ENCODE assay signal across 8 mouse cellular contexts in genomic region chr13:36367712-36368491, GRCm38 (mm10).
DNase-seq lines count a peak whose midpoint lies in the region; TF ChIP-seq lines count a peak whose summit lies in the region.

No protein-coding gene starts in this region.

- no peak for TF ChIP-seq EP300 in MEL (IDR thresholded peaks at IDR 0.05; ENCODE audit: low read depth in 1 of 2, low read length in 2 of 2)

- peaks cover 0 to 10% of the 10 kb centered on the region in 2 experiments; a peak in 2 of 4 replicates for H3K36me3 ChIP-seq in MEL (ENCODE audit: control insufficient read depth in 1 of 2, insufficient read depth in 2 of 2, low read length in 2 of 2)

- no peaks in the 10 kb centered on the region for H3K9me3 ChIP-seq in MEL (replicated peaks; ENCODE audit: insufficient read depth, low read length)

- H3K27ac ChIP-seq in MEL (ENCODE audit: control insufficient read depth, low read depth, low read length), result no peak overlapping the region

- no peak overlapping the region for H3K4me3 ChIP-seq in MEL (ENCODE audit: control insufficient read depth in 1 of 2, insufficient read depth in 1 of 2, low read depth in 2 of 2, low read length in 2 of 2)

- no peak for TF ChIP-seq RAD21 in MEL (IDR thresholded peaks at IDR 0.05; ENCODE audit: low read depth, low read length)

- TF ChIP-seq POLR2A in MEL (IDR thresholded peaks at IDR 0.05; ENCODE audit: control insufficient read depth in 1 of 2, insufficient read depth in 1 of 2, low read depth in 1 of 2, low read length in 2 of 2, poor library complexity in 1 of 2), result no peak
- TF ChIP-seq POLR2A in brain, embryonic 14.5 days (IDR thresholded peaks at IDR 0.05; ENCODE audit: borderline replicate concordance, extremely low read depth, insufficient read depth, insufficient read length, poor library complexity, severe bottlenecking), result no peak

- no peak overlapping the region for H3K9ac ChIP-seq in MEL (ENCODE audit: control insufficient read depth, low read depth, low read length, poor library complexity, severe bottlenecking)

- H3K27me3 ChIP-seq in MEL (ENCODE audit: control insufficient read depth in 1 of 2, insufficient read depth in 2 of 2, low read length in 2 of 2), result no peaks in the 10 kb centered on the region

- peak; percentile 53 to 79 for DNase-seq in layer of hippocampus, adult 18-20 months (ENCODE audit: low spot score in 2 of 2)
- no peak for DNase-seq in layer of hippocampus, postnatal 10 days (ENCODE audit: low spot score in 2 of 2)
- DNase-seq in MEL (ENCODE audit: low read depth, low spot score), result peak; percentile 21
- DNase-seq in brain, embryonic 14.5 days (ENCODE audit: low read depth), result peak; percentile 31
- DNase-seq in naive thymus-derived CD4-positive, alpha-beta T cell, adult 2 months (ENCODE audit: low read depth), result peak; percentile 4
- no peak for DNase-seq in ovary, adult 18-20 months (ENCODE audit: low spot score)
- no peak for DNase-seq in embryo, embryonic 9.5 days (ENCODE audit: extremely low spot score)
- no peak for DNase-seq in kidney, postnatal 4 days

- no peak for TF ChIP-seq CTCF in MEL (IDR thresholded peaks at IDR 0.05 in 2 of 3, conservative IDR thresholded peaks at IDR 0.05 in 1 of 3; ENCODE audit: control insufficient read depth in 1 of 3, insufficient read depth in 1 of 3, low read depth in 2 of 3, low read length in 3 of 3, poor library complexity in 1 of 3, severe bottlenecking in 1 of 3)
- TF ChIP-seq CTCF in brain, embryonic 14.5 days (IDR thresholded peaks at IDR 0.05; ENCODE audit: borderline replicate concordance, extremely low read depth, insufficient read depth, insufficient read length), result no peak

- H3K4me1 ChIP-seq in MEL (ENCODE audit: control insufficient read depth in 1 of 2, insufficient read depth in 2 of 2, low read length in 2 of 2), result peaks cover 4 to 18% of the 10 kb centered on the region in 2 experiments

- H3K79me2 ChIP-seq in MEL (ENCODE audit: control insufficient read depth, insufficient read depth, low read length, poor library complexity), result no peaks in the 10 kb centered on the region

TF ChIP-seq in MEL, 35 proteins besides CTCF, POLR2A, EP300 and RAD21:
- TF ChIP-seq USF2 (IDR thresholded peaks at IDR 0.05; ENCODE audit: borderline replicate concordance in 1 of 2, insufficient read depth in 1 of 2, low read depth in 1 of 2, low read length in 2 of 2) (no peak), TBP (IDR thresholded peaks at IDR 0.05; ENCODE audit: low read depth, low read length) (no peak), ETS1 (IDR thresholded peaks at IDR 0.05; ENCODE audit: low read depth, low read length) (no peak), HCFC1 (IDR thresholded peaks at IDR 0.05; ENCODE audit: low read depth, low read length) (no peak), GATA1 (IDR thresholded peaks at IDR 0.05; ENCODE audit: low read depth, low read length) (no peak), USF1 (IDR thresholded peaks at IDR 0.05; ENCODE audit: low read depth, low read length) (no peak), MEF2A (IDR thresholded peaks at IDR 0.05; ENCODE audit: extremely low read depth, insufficient replicate concordance, low read depth, low read length, poor library complexity, severe bottlenecking) (no peak), SIN3A (IDR thresholded peaks at IDR 0.05; ENCODE audit: low read length) (no peak), TCF12 (IDR thresholded peaks at IDR 0.05; ENCODE audit: low read depth, low read length) (no peak), ZNF384 (IDR thresholded peaks at IDR 0.05; ENCODE audit: low read depth, low read length) (no peak), MAZ (IDR thresholded peaks at IDR 0.05; ENCODE audit: low read depth, low read length) (no peak), MYC (IDR thresholded peaks at IDR 0.05; ENCODE audit: low read depth, low read length) (no peak), NRF1 (IDR thresholded peaks at IDR 0.05; ENCODE audit: insufficient read depth, low read depth, low read length, poor library complexity, severe bottlenecking) (no peak)

Comparison
In these comparisons a context has a peak if more than half of its experiments do, and no peak if none do; other contexts are left out.
1. DNase-seq: peak in layer of hippocampus, adult 18-20 months (2 of 2), MEL (single experiment), brain, embryonic 14.5 days (single experiment) and naive thymus-derived CD4-positive, alpha-beta T cell, adult 2 months (single experiment); none in layer of hippocampus, postnatal 10 days (0 of 2), ovary, adult 18-20 months (single experiment), embryo, embryonic 9.5 days (single experiment) and kidney, postnatal 4 days (0 of 2).